Mouse (Mus musculus): ENCODE results near the gene Apom.

- TF ChIP-seq CTCF (IDR thresholded peaks at IDR 0.05; ENCODE audit: extremely low read depth, insufficient read length, insufficient replicate concordance, low read depth, low read length) (no peak), POLR2A (IDR thresholded peaks at IDR 0.05; ENCODE audit: low read depth, low read length) (no peak)
These were observed 22.1 kb upstream of the Apom start for GRCm38 (mm10) chr17:35153931-35154330.
